Comparison of ENCODE assay signal across 8 mouse cellular contexts in genomic region chr12:113143164-113143563, GRCm38 (mm10). TPM values are rescaled to one million over a fixed set of nuclear protein-coding genes. Genes with fewer than 3 reads are reported as not detected.
DNase-seq lines count a peak whose midpoint lies in the region; ATAC-seq lines count a peak whose summit lies in the region.

No protein-coding gene starts in this region.

- peak overlapping the region; percentile 22 for H3K4me3 ChIP-seq in kidney, embryonic 14.5 days (ENCODE audit: low read length)
- peak overlapping the region; percentile 67 for H3K4me3 ChIP-seq in heart, embryonic 15.5 days
- peak overlapping the region; percentile 54 for H3K4me3 ChIP-seq in limb, embryonic 15.5 days
- H3K4me3 ChIP-seq in neural tube, embryonic 14.5 days (ENCODE audit: low read depth, low read length): peak overlapping the region; percentile 65; the same call in 1 of the 2 replicates

- peaks cover 7% of the 10 kb centered on the region; the same call in 1 of the 2 replicates for H3K36me3 ChIP-seq in kidney, embryonic 14.5 days (ENCODE audit: control insufficient read depth, insufficient read depth, low read length)
- H3K36me3 ChIP-seq in heart, embryonic 15.5 days: peaks cover 26% of the 10 kb centered on the region
- peaks cover 7% of the 10 kb centered on the region; the same call in 1 of the 2 replicates for H3K36me3 ChIP-seq in limb, embryonic 15.5 days
- no peaks in the 10 kb centered on the region for H3K36me3 ChIP-seq in neural tube, embryonic 14.5 days (ENCODE audit: control insufficient read depth, insufficient read depth, low read length)

- peak overlapping the region; percentile 65 for H3K4me2 ChIP-seq in kidney, embryonic 14.5 days (replicated peaks; ENCODE audit: low read depth, low read length)
- peak overlapping the region; percentile 78 for H3K4me2 ChIP-seq in heart, embryonic 15.5 days
- peak overlapping the region; percentile 85 for H3K4me2 ChIP-seq in limb, embryonic 15.5 days
- peak overlapping the region; percentile 68 for H3K4me2 ChIP-seq in neural tube, embryonic 14.5 days (ENCODE audit: low read depth, low read length)

- H3K9ac ChIP-seq in kidney, embryonic 14.5 days (ENCODE audit: low read depth, low read length): peak overlapping the region; percentile 44
- peak overlapping the region; percentile 73 for H3K9ac ChIP-seq in heart, embryonic 15.5 days
- H3K9ac ChIP-seq in limb, embryonic 15.5 days: no peak overlapping the region
- no peak overlapping the region for H3K9ac ChIP-seq in neural tube, embryonic 14.5 days (replicated peaks; ENCODE audit: low read depth, low read length)

- no peak for DNase-seq in kidney, postnatal 25 days
- DNase-seq in urinary bladder, postnatal 4 days (ENCODE audit: low spot score in 2 of 2): no peak
- DNase-seq in cerebellum, postnatal 25 days: no peak

- peaks cover 34% of the 10 kb centered on the region for H3K4me1 ChIP-seq in kidney, embryonic 14.5 days (ENCODE audit: control insufficient read depth, insufficient read depth, low read length)
- H3K4me1 ChIP-seq in heart, embryonic 15.5 days (replicated peaks): peaks cover 76% of the 10 kb centered on the region
- H3K4me1 ChIP-seq in limb, embryonic 15.5 days: peaks cover 65% of the 10 kb centered on the region
- peaks cover 35% of the 10 kb centered on the region for H3K4me1 ChIP-seq in neural tube, embryonic 14.5 days (ENCODE audit: control insufficient read depth, insufficient read depth, low read length)

- no peaks in the 10 kb centered on the region for H3K9me3 ChIP-seq in kidney, embryonic 14.5 days (ENCODE audit: control insufficient read depth, low read length)
- H3K9me3 ChIP-seq in heart, embryonic 15.5 days (replicated peaks): no peaks in the 10 kb centered on the region
- no peaks in the 10 kb centered on the region for H3K9me3 ChIP-seq in limb, embryonic 15.5 days
- no peaks in the 10 kb centered on the region for H3K9me3 ChIP-seq in neural tube, embryonic 14.5 days (ENCODE audit: control insufficient read depth, low read length)

- 48% methylated on average over 7 of the region's 7 CpGs for WGBS in kidney, embryonic 14.5 days
- WGBS in heart, embryonic 15.5 days: 35% methylated on average over 7 of the region's 7 CpGs
- 50% methylated on average over 7 of the region's 7 CpGs for WGBS in limb, embryonic 15.5 days
- 64% methylated on average over 7 of the region's 7 CpGs for WGBS in neural tube, embryonic 14.5 days

- 0 out of 2 replicates have a peak, but pooled peaks cover 7% of the 10 kb centered on the region for H3K27me3 ChIP-seq in kidney, embryonic 14.5 days (ENCODE audit: control insufficient read depth, insufficient read depth, low read length)
- no peaks in the 10 kb centered on the region for H3K27me3 ChIP-seq in heart, embryonic 15.5 days
- peaks cover 57% of the 10 kb centered on the region for H3K27me3 ChIP-seq in limb, embryonic 15.5 days
- no peaks in the 10 kb centered on the region for H3K27me3 ChIP-seq in neural tube, embryonic 14.5 days (ENCODE audit: control insufficient read depth, insufficient read depth, low read length)

- H3K27ac ChIP-seq in kidney, embryonic 14.5 days (ENCODE audit: low read depth, low read length): peak overlapping the region; percentile 65; the same call in 1 of the 2 replicates
- H3K27ac ChIP-seq in heart, embryonic 15.5 days: peak overlapping the region; percentile 96
- H3K27ac ChIP-seq in limb, embryonic 15.5 days: no peak overlapping the region
- H3K27ac ChIP-seq in neural tube, embryonic 14.5 days (ENCODE audit: low read depth, low read length): no peak overlapping the region

- no peak for ATAC-seq in kidney, embryonic 14.5 days (ENCODE audit: low FRiP score, low TSS enrichment)
- no peak for ATAC-seq in heart, embryonic 15.5 days (replicated peaks; ENCODE audit: insufficient number of reproducible peaks, insufficient read depth, low FRiP score, low read depth)
- no peak for ATAC-seq in limb, embryonic 15.5 days (ENCODE audit: insufficient number of reproducible peaks, low FRiP score, low TSS enrichment, low read depth)
- ATAC-seq in neural tube, embryonic 14.5 days (ENCODE audit: low read depth): no peak
- no peak for ATAC-seq in megakaryocyte progenitor cell, adult 5-6 weeks (replicated peaks; ENCODE audit: poor library complexity)

RNA-seq across cellular contexts. Expression of gene Crip1, which starts 3.0 kb away (rescaled TPM):
- polyA plus RNA-seq in kidney, embryonic 14.5 days (2014; fragmentation: Nextera tagmentation; extraction: Ambion mirVana): 194 and 281 TPM in 2 replicates
- 646 and 685 TPM in 2 replicates for polyA plus RNA-seq in heart, embryonic 15.5 days (2015; fragmentation: Nextera tagmentation; extraction: Ambion mirVana)
- 560 and 613 TPM in 2 replicates for polyA plus RNA-seq in limb, embryonic 15.5 days (2015; fragmentation: Nextera tagmentation; extraction: Ambion mirVana)
- 11.7 and 46.0 TPM in 2 replicates for polyA plus RNA-seq in neural tube, embryonic 14.5 days (2014; fragmentation: Nextera tagmentation; extraction: Ambion mirVana)
- total RNA-seq in megakaryocyte progenitor cell, adult 5-6 weeks (2015): 139 and 158 TPM in 2 replicates
- total RNA-seq in megakaryocyte progenitor cell, adult 5-6 weeks (2017): 126 and 150 TPM in 2 replicates

RNA-seq across cellular contexts. Expression of gene Crip2, which starts 3.1 kb away (rescaled TPM):
- 162 and 174 TPM in 2 replicates for polyA plus RNA-seq in kidney, embryonic 14.5 days (2014; fragmentation: Nextera tagmentation; extraction: Ambion mirVana)
- 1,571 and 1,711 TPM in 2 replicates for polyA plus RNA-seq in heart, embryonic 15.5 days (2015; fragmentation: Nextera tagmentation; extraction: Ambion mirVana)
- polyA plus RNA-seq in limb, embryonic 15.5 days (2015; fragmentation: Nextera tagmentation; extraction: Ambion mirVana): 113 and 182 TPM in 2 replicates
- 239 and 300 TPM in 2 replicates for polyA plus RNA-seq in neural tube, embryonic 14.5 days (2014; fragmentation: Nextera tagmentation; extraction: Ambion mirVana)
- total RNA-seq in megakaryocyte progenitor cell, adult 5-6 weeks (2015): 0.77 and 1.1 TPM in 2 replicates
- 0.57 and 1.2 TPM in 2 replicates for total RNA-seq in megakaryocyte progenitor cell, adult 5-6 weeks (2017)

RNA-seq across cellular contexts. Expression of gene Tedc1, which starts 13.1 kb away (rescaled TPM):
- 33.0 and 37.4 TPM in 2 replicates for polyA plus RNA-seq in kidney, embryonic 14.5 days (2014; fragmentation: Nextera tagmentation; extraction: Ambion mirVana)
- polyA plus RNA-seq in heart, embryonic 15.5 days (2015; fragmentation: Nextera tagmentation; extraction: Ambion mirVana): 15.4 and 31.7 TPM in 2 replicates
- polyA plus RNA-seq in limb, embryonic 15.5 days (2015; fragmentation: Nextera tagmentation; extraction: Ambion mirVana): 25.4 and 28.5 TPM in 2 replicates
- polyA plus RNA-seq in neural tube, embryonic 14.5 days (2014; fragmentation: Nextera tagmentation; extraction: Ambion mirVana): 12.7 and 17.5 TPM in 2 replicates
- 5.2 and 5.3 TPM in 2 replicates for total RNA-seq in megakaryocyte progenitor cell, adult 5-6 weeks (2015)
- total RNA-seq in megakaryocyte progenitor cell, adult 5-6 weeks (2017): 14.6 and 17.8 TPM in 2 replicates

RNA-seq across cellular contexts. Expression of gene Tmem121, which starts 42.6 kb away (rescaled TPM):
- polyA plus RNA-seq in kidney, embryonic 14.5 days (2014; fragmentation: Nextera tagmentation; extraction: Ambion mirVana): 4.2 and 13.9 TPM in 2 replicates
- polyA plus RNA-seq in heart, embryonic 15.5 days (2015; fragmentation: Nextera tagmentation; extraction: Ambion mirVana): 2.0 and 7.8 TPM in 2 replicates
- 12.7 and 17.1 TPM in 2 replicates for polyA plus RNA-seq in limb, embryonic 15.5 days (2015; fragmentation: Nextera tagmentation; extraction: Ambion mirVana)
- 24.9 and 29.4 TPM in 2 replicates for polyA plus RNA-seq in neural tube, embryonic 14.5 days (2014; fragmentation: Nextera tagmentation; extraction: Ambion mirVana)
- 0.17 TPM in 1 of 2 replicates, not detected in the other for total RNA-seq in megakaryocyte progenitor cell, adult 5-6 weeks (2015)
- total RNA-seq in megakaryocyte progenitor cell, adult 5-6 weeks (2017): 0.12 TPM in 1 of 2 replicates, not detected in the other

RNA-seq across cellular contexts. Expression of gene Mta1, which starts 45.1 kb away (rescaled TPM):
- polyA plus RNA-seq in kidney, embryonic 14.5 days (2014; fragmentation: Nextera tagmentation; extraction: Ambion mirVana): 23.0 and 26.2 TPM in 2 replicates
- 11.3 and 11.4 TPM in 2 replicates for polyA plus RNA-seq in heart, embryonic 15.5 days (2015; fragmentation: Nextera tagmentation; extraction: Ambion mirVana)
- polyA plus RNA-seq in limb, embryonic 15.5 days (2015; fragmentation: Nextera tagmentation; extraction: Ambion mirVana): 10.6 and 12.9 TPM in 2 replicates
- polyA plus RNA-seq in neural tube, embryonic 14.5 days (2014; fragmentation: Nextera tagmentation; extraction: Ambion mirVana): 19.2 and 19.6 TPM in 2 replicates
- total RNA-seq in megakaryocyte progenitor cell, adult 5-6 weeks (2015): 61.2 and 66.3 TPM in 2 replicates
- total RNA-seq in megakaryocyte progenitor cell, adult 5-6 weeks (2017): 32.4 TPM in 2 replicates

Comparison
In these comparisons a context has a peak if more than half of its experiments do, and no peak if none do; other contexts are left out.
1. H3K27ac ChIP-seq: peak in kidney, embryonic 14.5 days (single experiment) and heart, embryonic 15.5 days (single experiment); none in limb, embryonic 15.5 days (single experiment) and neural tube, embryonic 14.5 days (single experiment).
2. H3K9ac ChIP-seq: peak in kidney, embryonic 14.5 days (single experiment) and heart, embryonic 15.5 days (single experiment); none in limb, embryonic 15.5 days (single experiment) and neural tube, embryonic 14.5 days (single experiment).
3. Peak in every context shown above with its lines, with median percentiles within 50 percentile points of each other: H3K4me2 ChIP-seq and H3K4me3 ChIP-seq.